Mouse (Mus musculus) forebrain, embryonic 13.5 days (tissue): ENCODE results near the gene Capn15. TPM values are rescaled to one million over a fixed set of nuclear protein-coding genes. Genes with fewer than 3 reads are reported as not detected.
A peak's percentile ranks its signal among the peaks of the same experiment; 100 is the strongest.

Source experiments
- ATAC-seq: fragments of 200-750 bp; cut with Nextera tagmentation; 2 replicates; pipeline ENCODE4 v1.8.0; 2017
- H3K27ac ChIP-seq: fragments of 300-500 bp; sonication (generic); 2 replicates; pipeline ENCODE4 v1.5.1; 2015; ENCODE audit warnings: inconsistent platforms, mild to moderate bottlenecking, moderate library complexity
- H3K27me3 ChIP-seq: fragments of 300-500 bp; sonication (generic); 2 replicates; pipeline ENCODE4 v1.6.1; 2015; ENCODE audit warnings: mild to moderate bottlenecking, inconsistent platforms
- H3K36me3 ChIP-seq: fragments of 300-500 bp; sonication (generic); 2 replicates; pipeline ENCODE4 v1.6.1; 2015; ENCODE audit warnings: mild to moderate bottlenecking, inconsistent platforms; ENCODE audit not compliant: poor library complexity, severe bottlenecking
- H3K4me1 ChIP-seq: fragments of 300-500 bp; sonication (generic); 2 replicates; pipeline ENCODE4 v1.6.1; 2015; ENCODE audit warnings: inconsistent platforms
- H3K4me2 ChIP-seq: fragments of 300-500 bp; sonication (generic); 2 replicates; pipeline ENCODE4 v1.6.1; 2015; ENCODE audit warnings: inconsistent platforms, mild to moderate bottlenecking, moderate library complexity
- H3K4me3 ChIP-seq: fragments of 300-500 bp; sonication (generic); 2 replicates; pipeline ENCODE4 v1.5.1; 2015; ENCODE audit warnings: mild to moderate bottlenecking, inconsistent platforms
- H3K9ac ChIP-seq: fragments of 300-500 bp; sonication (generic); 2 replicates; pipeline ENCODE4 v1.6.1; 2015; ENCODE audit warnings: mild to moderate bottlenecking, inconsistent platforms
- H3K9me3 ChIP-seq: fragments of 300-500 bp; sonication (generic); replicated peaks from 2 replicates; pipeline ENCODE4 v1.6.1; 2016; ENCODE audit warnings: inconsistent platforms
- WGBS: fragments of 180-500 bp; shearing (Covaris S2); methylation state at CpG from one replicate; pipeline ENCODE4 v1.1.7; 2015; 5-methylcytosine and 5-hydroxymethylcytosine counted together
- polyA plus RNA-seq: library from polyadenylated mRNA; unstranded; fragments of >200 nt; fragmentation: Nextera tagmentation; extraction: Ambion mirVana; gene quantifications from 2 replicates; pipeline ENCODE4 v1.2.1, GENCODE M21; 2015

Gene Capn15
- polyA plus RNA-seq: 16.6 and 17.1 TPM in 2 replicates

GRCm38 (mm10) chr17:25985306-25986294, at the start of gene Capn15:
Gene Capn15, minus strand, starts transcription at chr17:25985796.
- Histone ChIP-seq H3K36me3 (peaks cover 23% of the 10 kb centered on the region), H3K4me3 (peak within 1 kb of the TSS; percentile 89), H3K9me3 (no peaks in the 10 kb centered on the region), H3K9ac (peak within 1 kb of the TSS; percentile 92), H3K27me3 (no peaks in the 10 kb centered on the region), H3K4me2 (peak within 1 kb of the TSS; percentile 90), H3K27ac (peak within 1 kb of the TSS; percentile 79), H3K4me1 (peaks cover 28% of the 10 kb centered on the region)
- under 1% methylated on average over 84 of the region's 91 CpGs for WGBS
- ATAC-seq: peak; percentile 100

- H3K4me1 ChIP-seq: peaks cover 3% of the 10 kb centered on the region; the same call in 1 of the 2 replicates
- H3K27me3 ChIP-seq: no peaks in the 10 kb centered on the region
- ATAC-seq: no peak
- no peak overlapping the region for H3K4me2 ChIP-seq
- 86% methylated on average over 6 of the region's 6 CpGs for WGBS
- no peak overlapping the region for H3K9ac ChIP-seq
- H3K4me3 ChIP-seq: no peak overlapping the region
- no peak overlapping the region for H3K27ac ChIP-seq
- H3K9me3 ChIP-seq: no peaks in the 10 kb centered on the region
- H3K36me3 ChIP-seq: peaks cover 57% of the 10 kb centered on the region
Observed at GRCm38 (mm10) chr17:26032037-26032436, 46.4 kb upstream of the Capn15 start.

GRCm38 (mm10) chr17:26031583-26031982, 46.0 kb upstream of the Capn15 start:
- Histone ChIP-seq H3K36me3 (peaks cover 58% of the 10 kb centered on the region), H3K27ac (no peak overlapping the region), H3K9ac (no peak overlapping the region), H3K27me3 (no peaks in the 10 kb centered on the region), H3K4me1 (peaks cover 3% of the 10 kb centered on the region; the same call in 1 of the 2 replicates), H3K9me3 (no peaks in the 10 kb centered on the region), H3K4me2 (no peak overlapping the region), H3K4me3 (no peak overlapping the region)
- WGBS: 90% methylated on average over 5 of the region's 5 CpGs
- no peak for ATAC-seq

- no peaks in the 10 kb centered on the region for H3K27me3 ChIP-seq
- peaks cover 3% of the 10 kb centered on the region; the same call in 1 of the 2 replicates for H3K4me1 ChIP-seq
- H3K27ac ChIP-seq: no peak overlapping the region
- WGBS: 85% methylated on average over 4 of the region's 4 CpGs
- peaks cover 49% of the 10 kb centered on the region for H3K36me3 ChIP-seq
- H3K9me3 ChIP-seq: no peaks in the 10 kb centered on the region
- ATAC-seq: no peak
- no peak overlapping the region for H3K4me2 ChIP-seq
- H3K4me3 ChIP-seq: no peak overlapping the region
- H3K9ac ChIP-seq: no peak overlapping the region
Observed at GRCm38 (mm10) chr17:26028261-26028660, 42.7 kb upstream of the Capn15 start.

- no peak overlapping the region for H3K4me2 ChIP-seq
- 93% methylated on average over 9 of the region's 9 CpGs for WGBS
- H3K4me3 ChIP-seq: no peak overlapping the region
- H3K9ac ChIP-seq: no peak overlapping the region
- no peaks in the 10 kb centered on the region for H3K9me3 ChIP-seq
- H3K4me1 ChIP-seq: peaks cover 3% of the 10 kb centered on the region; the same call in 1 of the 2 replicates
- H3K36me3 ChIP-seq: peaks cover 57% of the 10 kb centered on the region
- no peak for ATAC-seq
- H3K27ac ChIP-seq: no peak overlapping the region
- H3K27me3 ChIP-seq: no peaks in the 10 kb centered on the region
Observed at GRCm38 (mm10) chr17:26024674-26025073, 39.1 kb upstream of the Capn15 start.

- Histone ChIP-seq H3K4me2 (no peak overlapping the region), H3K9me3 (no peaks in the 10 kb centered on the region), H3K4me3 (no peak overlapping the region), H3K27me3 (no peaks in the 10 kb centered on the region), H3K9ac (no peak overlapping the region), H3K36me3 (peaks cover 57% of the 10 kb centered on the region), H3K27ac (no peak overlapping the region), H3K4me1 (no peaks in the 10 kb centered on the region)
- no peak for ATAC-seq
- WGBS: 92% methylated on average over 8 of the region's 8 CpGs
Observed at GRCm38 (mm10) chr17:26023966-26024365, 38.4 kb upstream of the Capn15 start.

GRCm38 (mm10) chr17:26023181-26023580, 37.6 kb upstream of the Capn15 start:
- no peaks in the 10 kb centered on the region for H3K9me3 ChIP-seq
- no peak overlapping the region for H3K9ac ChIP-seq
- no peak overlapping the region for H3K4me3 ChIP-seq
- no peak overlapping the region for H3K4me2 ChIP-seq
- ATAC-seq: no peak
- H3K27ac ChIP-seq: no peak overlapping the region
- H3K27me3 ChIP-seq: no peaks in the 10 kb centered on the region
- peaks cover 61% of the 10 kb centered on the region for H3K36me3 ChIP-seq
- 95% methylated on average over 5 of the region's 5 CpGs for WGBS
- H3K4me1 ChIP-seq: no peaks in the 10 kb centered on the region

GRCm38 (mm10) chr17:26021728-26022341, 36.2 kb upstream of the Capn15 start:
- ATAC-seq: no peak
- H3K4me1 ChIP-seq: no peaks in the 10 kb centered on the region
- WGBS: 95% methylated on average over 9 of the region's 9 CpGs
- H3K9ac ChIP-seq: no peak overlapping the region
- H3K4me2 ChIP-seq: no peak overlapping the region
- no peak overlapping the region for H3K4me3 ChIP-seq
- no peaks in the 10 kb centered on the region for H3K27me3 ChIP-seq
- peaks cover 59% of the 10 kb centered on the region for H3K36me3 ChIP-seq
- no peak overlapping the region for H3K27ac ChIP-seq
- no peaks in the 10 kb centered on the region for H3K9me3 ChIP-seq

- Histone ChIP-seq H3K27me3 (no peaks in the 10 kb centered on the region), H3K9me3 (no peaks in the 10 kb centered on the region), H3K4me2 (no peak overlapping the region), H3K27ac (no peak overlapping the region), H3K36me3 (peaks cover 59% of the 10 kb centered on the region), H3K9ac (no peak overlapping the region), H3K4me3 (no peak overlapping the region), H3K4me1 (no peaks in the 10 kb centered on the region)
- no peak for ATAC-seq
- WGBS: 93% methylated on average over 7 of the region's 7 CpGs
Observed at GRCm38 (mm10) chr17:26020848-26021347, 35.3 kb upstream of the Capn15 start.

- no peaks in the 10 kb centered on the region for H3K4me1 ChIP-seq
- 88% methylated on average over 3 of the region's 3 CpGs for WGBS
- no peak overlapping the region for H3K4me2 ChIP-seq
- no peaks in the 10 kb centered on the region for H3K9me3 ChIP-seq
- H3K36me3 ChIP-seq: peaks cover 64% of the 10 kb centered on the region
- no peak overlapping the region for H3K4me3 ChIP-seq
- no peaks in the 10 kb centered on the region for H3K27me3 ChIP-seq
- ATAC-seq: no peak
- no peak overlapping the region for H3K27ac ChIP-seq
- H3K9ac ChIP-seq: no peak overlapping the region
Observed at GRCm38 (mm10) chr17:26018388-26018787, 32.8 kb upstream of the Capn15 start.

GRCm38 (mm10) chr17:26017949-26018348, 32.4 kb upstream of the Capn15 start:
- Histone ChIP-seq H3K9me3 (no peaks in the 10 kb centered on the region), H3K9ac (no peak overlapping the region), H3K27me3 (no peaks in the 10 kb centered on the region), H3K36me3 (peaks cover 63% of the 10 kb centered on the region), H3K4me1 (no peaks in the 10 kb centered on the region), H3K4me2 (no peak overlapping the region), H3K27ac (no peak overlapping the region), H3K4me3 (no peak overlapping the region)
- no peak for ATAC-seq
- 86% methylated on average over 5 of the region's 5 CpGs for WGBS

GRCm38 (mm10) chr17:26017021-26017420, 31.4 kb upstream of the Capn15 start:
- ATAC-seq: no peak
- Histone ChIP-seq H3K36me3 (peaks cover 63% of the 10 kb centered on the region), H3K27me3 (no peaks in the 10 kb centered on the region), H3K4me2 (no peak overlapping the region), H3K9ac (no peak overlapping the region), H3K9me3 (no peaks in the 10 kb centered on the region), H3K4me1 (no peaks in the 10 kb centered on the region), H3K4me3 (no peak overlapping the region), H3K27ac (no peak overlapping the region)
- WGBS: 85% methylated on average over 3 of the region's 3 CpGs
